Mouse (Mus musculus) midbrain, embryonic 13.5 days (tissue): Measurements from ENCODE around the gene Dctn1. TPM values are rescaled to one million over a fixed set of nuclear protein-coding genes. Genes with fewer than 3 reads are reported as not detected.

Source experiments
- ATAC-seq: fragments of 200-750 bp; cut with Nextera tagmentation; 2 replicates; pipeline ENCODE4 v1.8.0; 2017; ENCODE audit warnings: mild to moderate bottlenecking, moderate TSS enrichment, moderate library complexity
- H3K27ac ChIP-seq: fragments of 300-500 bp; sonication (generic); 2 replicates; pipeline ENCODE4 v1.5.1; 2015; ENCODE audit warnings: inconsistent platforms, mild to moderate bottlenecking, moderate library complexity
- H3K27me3 ChIP-seq: fragments of 300-500 bp; sonication (generic); 2 replicates; pipeline ENCODE4 v1.6.1; 2015; ENCODE audit warnings: mild to moderate bottlenecking, inconsistent platforms
- H3K36me3 ChIP-seq: fragments of 300-500 bp; sonication (generic); 2 replicates; pipeline ENCODE4 v1.6.1; 2015; ENCODE audit warnings: mild to moderate bottlenecking, inconsistent platforms
- H3K4me1 ChIP-seq: fragments of 300-500 bp; sonication (generic); replicated peaks from 2 replicates; pipeline ENCODE4 v1.6.1; 2015; ENCODE audit warnings: inconsistent platforms
- H3K4me2 ChIP-seq: fragments of 300-500 bp; sonication (generic); replicated peaks from 2 replicates; pipeline ENCODE4 v1.6.1; 2015; ENCODE audit warnings: moderate library complexity, mild to moderate bottlenecking, inconsistent platforms
- H3K4me3 ChIP-seq: fragments of 300-500 bp; sonication (generic); replicated peaks from 2 replicates; pipeline ENCODE4 v1.5.1; 2015; ENCODE audit warnings: mild to moderate bottlenecking, inconsistent platforms
- H3K9ac ChIP-seq: fragments of 300-500 bp; sonication (generic); replicated peaks from 2 replicates; pipeline ENCODE4 v1.6.1; 2015; ENCODE audit warnings: mild to moderate bottlenecking, inconsistent platforms
- H3K9me3 ChIP-seq: fragments of 300-500 bp; sonication (generic); 2 replicates; pipeline ENCODE4 v1.6.1; 2016; ENCODE audit warnings: mild to moderate bottlenecking, inconsistent platforms
- WGBS: fragments of 180-500 bp; shearing (Covaris S2); methylation state at CpG from one replicate; pipeline ENCODE4 v1.1.7; 2015; 5-methylcytosine and 5-hydroxymethylcytosine counted together
- polyA plus RNA-seq: library from polyadenylated mRNA; unstranded; fragments of >200 nt; fragmentation: Nextera tagmentation; extraction: Ambion mirVana; gene quantifications from 2 replicates; pipeline ENCODE4 v1.2.1, GENCODE M21; 2015

The Dctn1 gene
- polyA plus RNA-seq, 1 experiment from 2014 or later, result 140 TPM

GRCm38 (mm10) chr6:83179390-83180117, 13.8 kb downstream of the Dctn1 start:
- peak overlapping the region; percentile 56 for H3K4me3 ChIP-seq
- peaks cover 23% of the 10 kb centered on the region for H3K4me1 ChIP-seq
- peaks cover 31% of the 10 kb centered on the region for H3K36me3 ChIP-seq
- WGBS, result 7% methylated on average over 11 of the region's 12 CpGs
- ATAC-seq, result peak; percentile 87
- H3K4me2 ChIP-seq, result peak overlapping the region; percentile 77
- H3K9ac ChIP-seq, result peak overlapping the region; percentile 86
- no peaks in the 10 kb centered on the region for H3K27me3 ChIP-seq
- no peaks in the 10 kb centered on the region for H3K9me3 ChIP-seq
- peak overlapping the region; percentile 64 for H3K27ac ChIP-seq

- Histone ChIP-seq H3K9me3 (no peaks in the 10 kb centered on the region), H3K27ac (no peak overlapping the region), H3K4me3 (peak overlapping the region; percentile 56), H3K36me3 (peaks cover 36% of the 10 kb centered on the region), H3K27me3 (no peaks in the 10 kb centered on the region), H3K4me2 (peak overlapping the region; percentile 77), H3K9ac (peak overlapping the region; percentile 86; the same call in 1 of the 2 replicates), H3K4me1 (peaks cover 33% of the 10 kb centered on the region)
- ATAC-seq, result no peak
- WGBS, result 84% methylated on average over 6 of the region's 6 CpGs
Measured at GRCm38 (mm10) chr6:83180605-83181004, 14.9 kb downstream of the Dctn1 start.

GRCm38 (mm10) chr6:83184858-83185435, 19.2 kb downstream of the Dctn1 start:
- ATAC-seq, result no peak
- H3K27ac ChIP-seq, result peak overlapping the region; percentile 94
- WGBS, result 94% methylated on average over 3 of the region's 3 CpGs

GRCm38 (mm10) chr6:83185895-83186861, 20.5 kb downstream of the Dctn1 start:
- no peaks in the 10 kb centered on the region for H3K27me3 ChIP-seq
- peak overlapping the region; percentile 76 for H3K4me2 ChIP-seq
- peaks cover 58% of the 10 kb centered on the region for H3K36me3 ChIP-seq
- H3K4me3 ChIP-seq, result peak overlapping the region; percentile 59
- peak overlapping the region; percentile 94 for H3K27ac ChIP-seq
- H3K9ac ChIP-seq, result peak overlapping the region; percentile 80
- peaks cover 42% of the 10 kb centered on the region for H3K4me1 ChIP-seq
- WGBS, result 3% methylated on average over 25 of the region's 25 CpGs
- peak; percentile 96 for ATAC-seq
- no peaks in the 10 kb centered on the region for H3K9me3 ChIP-seq

More at GRCm38 (mm10) chr6:83184858-83185435, 19.2 kb downstream of the Dctn1 start:
- Histone ChIP-seq H3K27me3 (no peaks in the 10 kb centered on the region), H3K4me3 (no peak overlapping the region), H3K9me3 (no peaks in the 10 kb centered on the region), H3K4me1 (peaks cover 54% of the 10 kb centered on the region), H3K4me2 (0 out of 2 replicates have a peak overlapping the region, but pooled peaks have one; percentile 76), H3K36me3 (peaks cover 46% of the 10 kb centered on the region), H3K9ac (no peak overlapping the region; the same call in 1 of the 2 replicates)

- peaks cover 42% of the 10 kb centered on the region for H3K4me1 ChIP-seq
- 62% methylated on average over 2 of the region's 2 CpGs for WGBS
- H3K4me3 ChIP-seq, result peak overlapping the region; percentile 59
- peak overlapping the region; percentile 94 for H3K27ac ChIP-seq
- ATAC-seq, result 0 out of 2 replicates have a peak, but pooled peaks have one; percentile 1
- peak overlapping the region; percentile 80 for H3K9ac ChIP-seq
- H3K27me3 ChIP-seq, result no peaks in the 10 kb centered on the region
- H3K4me2 ChIP-seq, result peak overlapping the region; percentile 76
- peaks cover 66% of the 10 kb centered on the region for H3K36me3 ChIP-seq
- H3K9me3 ChIP-seq, result no peaks in the 10 kb centered on the region
Measured at GRCm38 (mm10) chr6:83186946-83187345, 21.2 kb downstream of the Dctn1 start.

- no peak overlapping the region for H3K27ac ChIP-seq
- H3K27me3 ChIP-seq, result no peaks in the 10 kb centered on the region
- H3K4me2 ChIP-seq, result no peak overlapping the region
- WGBS, result 92% methylated on average over 7 of the region's 7 CpGs
- no peaks in the 10 kb centered on the region for H3K9me3 ChIP-seq
- peaks cover 98% of the 10 kb centered on the region for H3K36me3 ChIP-seq
- H3K4me3 ChIP-seq, result no peak overlapping the region
- H3K9ac ChIP-seq, result no peak overlapping the region
- ATAC-seq, result no peak
- H3K4me1 ChIP-seq, result peaks cover 4% of the 10 kb centered on the region
Measured at GRCm38 (mm10) chr6:83193571-83193970, 27.9 kb downstream of the Dctn1 start.

- Histone ChIP-seq H3K36me3 (peaks cover 93% of the 10 kb centered on the region), H3K4me1 (no peaks in the 10 kb centered on the region), H3K9ac (no peak overlapping the region), H3K27me3 (no peaks in the 10 kb centered on the region), H3K9me3 (no peaks in the 10 kb centered on the region), H3K27ac (no peak overlapping the region), H3K4me3 (no peak overlapping the region), H3K4me2 (no peak overlapping the region)
- WGBS, result 50% methylated on average over 15 of the region's 15 CpGs
- ATAC-seq, result peak; percentile 34; the same call in 1 of the 2 replicates
Measured at GRCm38 (mm10) chr6:83197345-83198004, 31.8 kb downstream of the Dctn1 start.

GRCm38 (mm10) chr6:83203320-83203719, 37.6 kb downstream of the Dctn1 start:
- 85% methylated on average over 4 of the region's 4 CpGs for WGBS
- no peak overlapping the region for H3K4me2 ChIP-seq
- no peak for ATAC-seq
- H3K4me3 ChIP-seq, result no peak overlapping the region
- H3K4me1 ChIP-seq, result no peaks in the 10 kb centered on the region
- H3K9ac ChIP-seq, result no peak overlapping the region
- H3K27ac ChIP-seq, result no peak overlapping the region
- peaks cover 34% of the 10 kb centered on the region for H3K36me3 ChIP-seq
- no peaks in the 10 kb centered on the region for H3K9me3 ChIP-seq
- H3K27me3 ChIP-seq, result no peaks in the 10 kb centered on the region

- Histone ChIP-seq H3K27me3 (no peaks in the 10 kb centered on the region), H3K27ac (no peak overlapping the region)
- 95% methylated on average over 3 of the region's 3 CpGs for WGBS
Measured at GRCm38 (mm10) chr6:83205851-83206250, 40.1 kb downstream of the Dctn1 start.

GRCm38 (mm10) chr6:83206321-83206720, 40.6 kb downstream of the Dctn1 start:
- H3K9ac ChIP-seq, result no peak overlapping the region
- H3K4me3 ChIP-seq, result no peak overlapping the region
- no peak for ATAC-seq
- no peak overlapping the region for H3K4me2 ChIP-seq
- H3K27ac ChIP-seq, result no peak overlapping the region
- H3K4me1 ChIP-seq, result peaks cover 11% of the 10 kb centered on the region
- H3K9me3 ChIP-seq, result no peaks in the 10 kb centered on the region
- H3K27me3 ChIP-seq, result no peaks in the 10 kb centered on the region
- H3K36me3 ChIP-seq, result 0 out of 2 replicates have a peak, but pooled peaks cover 7% of the 10 kb centered on the region
- 84% methylated on average over 11 of the region's 11 CpGs for WGBS

More at GRCm38 (mm10) chr6:83205851-83206250, 40.1 kb downstream of the Dctn1 start:
- peaks cover 9% of the 10 kb centered on the region for H3K4me1 ChIP-seq
- ATAC-seq, result no peak
- no peaks in the 10 kb centered on the region for H3K9me3 ChIP-seq
- no peak overlapping the region for H3K4me2 ChIP-seq
- H3K9ac ChIP-seq, result no peak overlapping the region
- H3K4me3 ChIP-seq, result no peak overlapping the region
- peaks cover 10% of the 10 kb centered on the region for H3K36me3 ChIP-seq

GRCm38 (mm10) chr6:83207361-83208049, 41.8 kb downstream of the Dctn1 start:
- H3K4me2 ChIP-seq, result no peak overlapping the region
- no peaks in the 10 kb centered on the region for H3K9me3 ChIP-seq
- no peaks in the 10 kb centered on the region for H3K27me3 ChIP-seq

More at GRCm38 (mm10) chr6:83207361-83208049, 41.8 kb downstream of the Dctn1 start:
- 68% methylated on average over 9 of the region's 9 CpGs for WGBS
- Histone ChIP-seq H3K9ac (no peak overlapping the region), H3K27ac (no peak overlapping the region), H3K36me3 (no peaks in the 10 kb centered on the region), H3K4me1 (peaks cover 18% of the 10 kb centered on the region), H3K4me3 (no peak overlapping the region)
- ATAC-seq, result no peak
